Mouse (Mus musculus) heart, embryonic 13.5 days (tissue): Measurements from ENCODE around the gene Mtmr12. TPM values are rescaled to one million over a fixed set of nuclear protein-coding genes. Genes with fewer than 3 reads are reported as not detected.
"Not testable (repeated sequence)": the region's sequence is repeated elsewhere in the genome, so short reads cannot be mapped to it uniquely, and the experiment has no call there.

Source experiments
- ATAC-seq: fragments of 200-750 bp; cut with Nextera tagmentation; 2 replicates; pipeline ENCODE4 v1.8.0; 2017; ENCODE audit warnings: moderate TSS enrichment; ENCODE audit not compliant: insufficient number of reproducible peaks, low FRiP score, low TSS enrichment; ENCODE audit errors: extremely low read depth
- H3K27ac ChIP-seq: fragments of 300-500 bp; sonication (generic); replicated peaks from 2 replicates; pipeline ENCODE4 v1.5.1; 2015; ENCODE audit warnings: moderate library complexity, mild to moderate bottlenecking, inconsistent platforms
- H3K27me3 ChIP-seq: fragments of 300-500 bp; sonication (generic); replicated peaks from 2 replicates; pipeline ENCODE4 v1.6.1; 2015; ENCODE audit warnings: mild to moderate bottlenecking, inconsistent platforms
- H3K36me3 ChIP-seq: fragments of 300-500 bp; sonication (generic); 2 replicates; pipeline ENCODE4 v1.6.1; 2015; ENCODE audit warnings: mild to moderate bottlenecking, inconsistent platforms
- H3K4me1 ChIP-seq: fragments of 300-500 bp; sonication (generic); 2 replicates; pipeline ENCODE4 v1.6.1; 2015; ENCODE audit warnings: inconsistent platforms
- H3K4me2 ChIP-seq: fragments of 300-500 bp; sonication (generic); 2 replicates; pipeline ENCODE4 v1.6.1; 2015; ENCODE audit warnings: inconsistent platforms, mild to moderate bottlenecking, moderate library complexity
- H3K4me3 ChIP-seq: fragments of 300-500 bp; sonication (generic); 2 replicates; pipeline ENCODE4 v1.5.1; 2015; ENCODE audit warnings: moderate library complexity, mild to moderate bottlenecking, inconsistent platforms
- H3K9ac ChIP-seq: fragments of 300-500 bp; sonication (generic); 2 replicates; pipeline ENCODE4 v1.6.1; 2015; ENCODE audit warnings: inconsistent platforms, mild to moderate bottlenecking, moderate library complexity
- H3K9me3 ChIP-seq: fragments of 300-500 bp; sonication (generic); 2 replicates; pipeline ENCODE4 v1.6.1; 2016; ENCODE audit warnings: inconsistent platforms
- WGBS: fragments of 180-500 bp; shearing (Covaris S2); methylation state at CpG from one replicate; pipeline ENCODE4 v1.1.7; 2015; ENCODE audit warnings: mixed read lengths; 5-methylcytosine and 5-hydroxymethylcytosine counted together
- polyA plus RNA-seq: library from polyadenylated mRNA; unstranded; fragments of >200 nt; fragmentation: Nextera tagmentation; extraction: Ambion mirVana; gene quantifications from 2 replicates; pipeline ENCODE4 v1.2.1, GENCODE M21; 2015

Mtmr12 gene
- polyA plus RNA-seq: 11.4 and 12.0 TPM in 2 replicates

- Histone ChIP-seq H3K9me3 (no peaks in the 10 kb centered on the region), H3K4me3 (peak within 1 kb of the TSS; percentile 98), H3K27me3 (no peaks in the 10 kb centered on the region), H3K36me3 (no peaks in the 10 kb centered on the region), H3K9ac (peak within 1 kb of the TSS; percentile 99), H3K27ac (peak within 1 kb of the TSS; percentile 90), H3K4me2 (peak within 1 kb of the TSS; percentile 89), H3K4me1 (peaks cover 47% of the 10 kb centered on the region)
- ATAC-seq: peak; percentile 96
- 2% methylated on average over 57 of the region's 58 CpGs for WGBS
Observed at GRCm38 (mm10) chr15:12204319-12205159, at the start of gene Mtmr12. Mtmr12 (plus strand) TSS chr15:12205028.

DNA sequence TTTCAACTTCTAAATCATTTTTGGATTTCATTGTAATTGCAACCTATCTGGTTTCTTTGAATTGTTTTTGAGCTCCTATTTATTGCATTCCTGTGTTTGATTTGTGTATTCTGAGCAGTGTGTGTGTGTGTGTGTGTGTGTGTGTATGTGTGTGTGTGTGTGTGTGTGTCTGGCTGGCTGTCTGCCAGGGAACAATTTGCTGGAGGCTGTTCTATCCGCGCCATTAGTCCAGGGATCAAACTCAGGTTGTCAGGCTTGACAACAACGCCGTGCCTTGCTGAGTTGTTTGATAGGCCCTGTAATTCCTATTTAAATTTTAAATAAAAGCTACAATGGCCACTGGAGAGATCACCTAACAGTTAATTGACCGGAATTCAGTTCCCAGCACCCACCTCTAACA, 26.7 kb upstream of the Mtmr12 start:
- WGBS: 80% methylated on average over 5 of the region's 5 CpGs
- peaks cover 90% of the 10 kb centered on the region for H3K36me3 ChIP-seq

GRCm38 (mm10) chr15:12181181-12181805, 23.5 kb upstream of the Mtmr12 start:
- ATAC-seq: not testable (repeated sequence)
- WGBS: 67% methylated on average over 13 of the region's 13 CpGs

More for the DNA sequence above, 26.7 kb upstream of the Mtmr12 start:
- Histone ChIP-seq H3K27me3 (no peaks in the 10 kb centered on the region), H3K4me1 (no peaks in the 10 kb centered on the region), H3K4me2 (no peak overlapping the region), H3K27ac (no peak overlapping the region), H3K9me3 (no peaks in the 10 kb centered on the region), H3K4me3 (no peak overlapping the region), H3K9ac (no peak overlapping the region)
- no peak for ATAC-seq

DNA sequence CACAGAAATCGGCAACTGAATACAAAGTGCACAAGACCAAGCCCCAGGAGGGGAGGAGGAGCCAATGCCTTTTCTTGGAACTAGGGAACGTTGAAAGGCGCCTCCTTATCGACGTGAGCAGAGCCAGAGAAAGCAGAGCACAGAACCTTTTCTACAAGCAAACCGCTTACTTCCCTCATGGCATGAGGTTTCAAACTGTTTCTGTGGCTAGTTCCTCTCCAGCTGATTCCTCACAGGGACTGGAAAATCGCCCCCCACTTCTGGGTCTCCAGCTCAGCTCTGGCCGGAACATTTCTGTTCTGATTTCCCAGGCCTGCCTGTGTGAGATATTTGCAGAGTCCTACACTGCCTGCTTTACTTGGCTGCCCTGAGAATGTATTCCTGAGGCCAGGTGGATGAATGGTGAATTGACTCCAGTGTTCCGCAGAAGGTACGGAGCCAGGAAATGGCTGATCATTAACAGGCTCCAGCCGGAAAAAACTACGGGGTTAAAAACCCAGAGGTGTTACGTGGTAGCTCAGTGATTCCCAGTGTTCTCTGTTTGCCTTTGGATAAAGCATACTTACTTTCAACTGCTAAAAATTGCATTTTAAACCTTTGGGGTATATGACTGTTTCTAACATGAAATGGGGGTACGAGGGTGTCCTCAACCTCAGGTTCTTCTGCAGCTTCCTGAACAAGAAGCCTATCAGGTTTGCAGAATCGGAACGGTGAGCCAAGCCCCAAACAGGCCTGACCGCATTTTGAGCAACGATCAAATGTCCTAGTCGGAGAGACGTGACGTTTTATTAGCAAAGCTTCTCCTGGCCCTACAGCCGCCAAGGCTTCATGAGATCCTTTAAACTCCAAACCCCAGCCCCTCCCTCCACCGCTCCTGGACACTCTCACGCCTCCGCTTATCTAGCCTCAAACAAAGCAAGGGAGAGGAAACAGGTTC, 10.7 kb upstream of the Mtmr12 start:
- ATAC-seq: no peak
- 16% methylated on average over 25 of the region's 25 CpGs for whole genome bisulfite sequencing
- H3K36me3 ChIP-seq: peaks cover 23% of the 10 kb centered on the region
- peak overlapping the region; percentile 75 for H3K27ac ChIP-seq
- peak overlapping the region; percentile 62 for H3K4me2 ChIP-seq
- peak overlapping the region; percentile 66 for H3K9ac ChIP-seq
- peaks cover 37% of the 10 kb centered on the region for H3K4me1 ChIP-seq
- peak overlapping the region; percentile 27 for H3K4me3 ChIP-seq
- H3K27me3 ChIP-seq: no peaks in the 10 kb centered on the region
- no peaks in the 10 kb centered on the region for H3K9me3 ChIP-seq

More at GRCm38 (mm10) chr15:12181181-12181805, 23.5 kb upstream of the Mtmr12 start:
- H3K36me3 ChIP-seq: peaks cover 84% of the 10 kb centered on the region
- H3K4me1 ChIP-seq, H3K4me3 ChIP-seq, H3K9me3 ChIP-seq, H3K27me3 ChIP-seq, H3K4me2 ChIP-seq, H3K9ac ChIP-seq, H3K27ac ChIP-seq: not testable (repeated sequence)

GRCm38 (mm10) chr15:12194817-12195735, 9.8 kb upstream of the Mtmr12 start:
- Histone ChIP-seq H3K4me3 (peak overlapping the region; percentile 27), H3K27ac (peak overlapping the region; percentile 75), H3K9me3 (no peaks in the 10 kb centered on the region), H3K27me3 (no peaks in the 10 kb centered on the region), H3K4me1 (peaks cover 37% of the 10 kb centered on the region), H3K4me2 (peak overlapping the region; percentile 62), H3K36me3 (peaks cover 20% of the 10 kb centered on the region), H3K9ac (peak overlapping the region; percentile 66)
- ATAC-seq: no peak
- 36% methylated on average over 20 of the region's 20 CpGs for WGBS

DNA sequence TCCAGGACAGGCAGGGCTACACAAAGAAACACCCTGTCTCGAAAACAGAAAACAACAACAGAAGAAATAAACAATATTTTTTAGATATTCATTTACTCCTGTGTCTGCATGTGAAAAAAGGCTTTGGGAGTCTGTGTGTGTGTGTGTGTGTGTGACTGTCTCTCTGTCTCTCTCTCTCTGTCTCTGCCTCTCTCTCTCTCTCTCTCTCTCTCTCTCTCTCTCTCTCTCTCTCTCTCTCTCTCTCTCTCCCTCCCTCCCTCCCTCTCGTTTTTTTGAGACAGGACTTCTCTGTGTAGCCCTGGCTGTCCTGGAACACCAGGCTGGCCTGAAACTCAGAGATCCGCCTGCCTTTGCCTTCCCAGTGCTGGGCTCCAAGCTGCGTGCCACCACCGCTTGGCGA, 8.9 kb upstream of the Mtmr12 start:
- no peaks in the 10 kb centered on the region for H3K9me3 ChIP-seq
- no peak overlapping the region for H3K27ac ChIP-seq
- H3K27me3 ChIP-seq: no peaks in the 10 kb centered on the region
- no peak for ATAC-seq
- H3K4me1 ChIP-seq: peaks cover 37% of the 10 kb centered on the region
- no peak overlapping the region for H3K9ac ChIP-seq
- no peak overlapping the region for H3K4me2 ChIP-seq
- peaks cover 11% of the 10 kb centered on the region for H3K36me3 ChIP-seq
- WGBS: 81% methylated on average over 5 of the region's 6 CpGs
- H3K4me3 ChIP-seq: no peak overlapping the region

DNA sequence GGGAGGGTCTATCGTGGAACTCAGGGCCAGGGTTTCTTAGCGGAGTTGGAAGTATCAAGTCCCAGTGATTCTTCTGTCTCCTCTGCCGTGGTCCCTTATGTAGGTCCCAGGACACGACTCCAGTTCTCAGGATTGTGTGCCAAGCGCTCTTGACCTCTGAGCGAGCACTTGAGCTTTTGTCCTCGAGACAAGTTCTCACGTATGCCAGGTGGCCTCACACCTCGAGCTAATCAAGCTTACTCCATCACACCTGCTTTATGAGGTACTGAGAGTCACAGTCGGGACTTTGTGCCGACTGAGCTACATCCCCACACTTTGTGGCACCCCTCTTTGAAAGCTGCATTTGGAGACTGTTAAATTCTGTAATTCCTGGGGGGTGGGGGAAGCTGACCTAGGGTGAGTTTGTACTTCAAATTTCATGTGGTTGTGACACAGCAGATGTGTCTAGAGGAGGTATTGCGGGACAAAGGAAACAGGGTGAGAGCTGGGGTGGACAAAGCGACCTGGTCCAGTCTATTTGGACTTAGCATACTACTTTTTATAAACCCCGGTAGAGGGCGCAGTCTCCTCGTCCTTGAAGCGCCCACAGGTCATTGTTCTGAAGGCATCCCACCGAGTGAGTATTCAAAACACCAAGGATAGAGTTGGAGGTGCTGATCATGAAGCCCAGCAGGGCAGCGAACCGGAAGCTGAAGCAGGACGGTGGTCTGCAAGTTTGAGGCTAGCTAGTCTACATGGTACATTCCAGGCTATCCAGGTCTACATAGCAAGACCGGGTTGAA, 8.2 kb upstream of the Mtmr12 start:
- Histone ChIP-seq H3K4me2 (peak overlapping the region; percentile 57), H3K4me1 (peaks cover 39% of the 10 kb centered on the region), H3K4me3 (0 out of 2 replicates have a peak overlapping the region, but pooled peaks have one; percentile 15), H3K9me3 (no peaks in the 10 kb centered on the region), H3K27ac (no peak overlapping the region), H3K9ac (peak overlapping the region; percentile 62), H3K27me3 (no peaks in the 10 kb centered on the region), H3K36me3 (peaks cover 5% of the 10 kb centered on the region)
- ATAC-seq: 0 out of 2 replicates have a peak, but pooled peaks have one; percentile 32
- 25% methylated on average over 22 of the region's 22 CpGs for WGBS

DNA sequence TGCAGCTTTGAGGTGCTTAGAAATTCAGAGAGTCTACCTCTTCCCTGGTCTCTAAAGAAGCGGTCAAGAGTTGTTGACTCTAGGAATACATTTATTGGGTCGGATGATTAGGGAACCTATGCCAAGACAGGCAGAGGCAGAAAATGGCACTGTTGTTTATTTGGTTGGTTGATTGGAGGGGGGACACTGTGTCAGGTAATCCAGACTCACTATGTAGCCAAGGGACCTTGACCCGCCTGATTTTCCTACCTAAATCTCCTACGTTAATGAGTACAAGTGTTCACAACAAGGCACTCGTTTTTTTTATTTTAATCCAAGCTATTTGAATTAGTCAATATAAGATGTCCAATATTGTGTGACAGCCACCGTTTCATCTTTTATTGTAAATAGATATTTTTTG, 7.5 kb upstream of the Mtmr12 start:
- Histone ChIP-seq H3K4me3 (no peak overlapping the region), H3K27ac (no peak overlapping the region), H3K4me1 (peaks cover 39% of the 10 kb centered on the region), H3K9ac (peak overlapping the region; percentile 62), H3K36me3 (no peaks in the 10 kb centered on the region), H3K4me2 (peak overlapping the region; percentile 57; the same call in 1 of the 2 replicates), H3K27me3 (no peaks in the 10 kb centered on the region), H3K9me3 (no peaks in the 10 kb centered on the region)
- WGBS: 75% methylated on average over 6 of the region's 6 CpGs
- ATAC-seq: no peak

DNA sequence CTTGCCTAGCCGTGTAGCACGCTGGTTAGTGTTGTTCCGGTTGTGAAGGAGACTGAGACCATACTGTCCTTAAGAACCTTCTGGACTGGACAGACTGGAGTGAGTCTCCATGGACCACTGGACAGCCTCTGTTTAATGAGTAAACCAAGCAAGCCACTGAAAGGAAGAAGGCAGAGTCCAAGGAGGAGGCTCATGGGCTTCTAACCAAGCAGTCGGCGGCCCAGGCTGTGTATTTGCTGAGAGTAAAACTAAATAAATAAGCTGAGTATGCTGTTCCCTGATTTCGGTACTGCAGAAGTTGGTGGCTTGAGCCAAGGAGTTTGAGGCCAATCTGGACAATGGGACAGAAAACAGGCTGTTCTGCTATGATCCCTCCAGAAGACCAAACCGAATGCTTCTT, 4.8 kb upstream of the Mtmr12 start:
- Histone ChIP-seq H3K4me2 (no peak overlapping the region), H3K27me3 (no peaks in the 10 kb centered on the region), H3K36me3 (no peaks in the 10 kb centered on the region), H3K9me3 (no peaks in the 10 kb centered on the region), H3K4me1 (peaks cover 28% of the 10 kb centered on the region), H3K4me3 (no peak overlapping the region), H3K27ac (no peak overlapping the region), H3K9ac (no peak overlapping the region)
- 86% methylated on average over 7 of the region's 7 CpGs for WGBS
- ATAC-seq: no peak

DNA sequence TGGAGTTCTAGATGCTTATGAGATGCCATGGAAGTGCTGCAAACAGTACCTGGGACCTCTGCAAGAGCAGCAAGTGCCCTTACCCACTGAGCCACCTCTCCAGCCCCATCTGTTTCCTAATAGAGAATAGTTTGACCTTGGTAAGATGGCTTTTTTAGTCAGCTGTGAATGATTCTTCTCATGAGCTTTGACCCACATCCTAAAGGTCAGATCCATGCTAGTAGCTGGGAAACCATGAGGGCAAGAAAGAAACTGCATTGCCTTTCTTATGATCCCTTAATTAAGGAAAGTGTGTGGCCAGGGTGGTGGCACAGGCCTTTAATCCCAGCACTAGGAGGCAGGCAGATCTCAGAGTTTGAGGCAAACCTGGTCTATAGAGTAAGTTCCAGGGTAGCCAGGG, 3.0 kb upstream of the Mtmr12 start:
- H3K9me3 ChIP-seq: no peaks in the 10 kb centered on the region
- H3K4me2 ChIP-seq: no peak overlapping the region
- H3K4me3 ChIP-seq: no peak overlapping the region
- H3K27me3 ChIP-seq: no peaks in the 10 kb centered on the region
- no peak for ATAC-seq
- H3K4me1 ChIP-seq: peaks cover 29% of the 10 kb centered on the region
- no peaks in the 10 kb centered on the region for H3K36me3 ChIP-seq
- H3K27ac ChIP-seq: no peak overlapping the region
- no peak overlapping the region for H3K9ac ChIP-seq
